Mouse (Mus musculus) macrophage (primary cell): ENCODE measurements around the gene Zfp207. TPM values are rescaled to one million over a fixed set of nuclear protein-coding genes. Genes with fewer than 3 reads are reported as not detected.
"Not testable (repeated sequence)": the region's sequence is repeated elsewhere in the genome, so short reads cannot be mapped to it uniquely, and the experiment has no call there.

Source experiments
- H3K27ac ChIP-seq: fragments of 350-480 bp; formaldehyde crosslinking; 2 replicates; pipeline ENCODE4 v1.9.0; 2021
- H3K36me3 ChIP-seq: fragments of 350-480 bp; formaldehyde crosslinking; 2 replicates; pipeline ENCODE4 v1.9.0; 2021; ENCODE audit errors: inconsistent target
- H3K4me3 ChIP-seq: fragments of 350-480 bp; formaldehyde crosslinking; 2 replicates; pipeline ENCODE4 v1.9.0; 2021; ENCODE audit errors: inconsistent target
- H3K79me2 ChIP-seq: fragments of 350-480 bp; formaldehyde crosslinking; 2 replicates; pipeline ENCODE4 v1.9.0; 2021; ENCODE audit errors: inconsistent target
- WGBS: methylation state at CpG from one replicate; pipeline ENCODE4 v1.1.7; 2026; ENCODE audit warnings: inconsistent platforms; ENCODE audit not compliant: missing documents; 5-methylcytosine and 5-hydroxymethylcytosine counted together
- polyA plus RNA-seq: library from polyadenylated mRNA; stranded (reverse); fragments of 250-400 nt; gene quantifications from 3 replicates; pipeline ENCODE4 v1.2.4, GENCODE M21; 2018; ENCODE audit warnings: inconsistent platforms
- total RNA-seq, 78 experiments: library from RNA; depleted of rRNA; stranded (reverse); fragments of 250-400 nt; gene quantifications; 1 replicate in 9 of 78; 2 replicates in 24 of 78; 3 replicates in 43 of 78; 4 replicates in 2 of 78; pipeline ENCODE4 v1.2.4; 2018; ENCODE audit warnings: inconsistent platforms in 56 of 78

Zfp207 gene
- total RNA-seq (2018; cell fraction: chromatin; rRNA removed): 100 to 1,000 TPM; 199 to 545 (median 352) TPM
- total RNA-seq (2018; cell fraction: cytosol; rRNA removed): 10 to 100 TPM; 48.1 to 89.1 (median 66.4) TPM
- 100 to 1,000 TPM; 150 to 533 (median 249) TPM for total RNA-seq (2018; cell fraction: nucleus; rRNA removed)
- polyA plus RNA-seq: 96.5 to 123 TPM (median 112 TPM) in 3 replicates

- peak within 1 kb of the TSS; percentile 100 for H3K4me3 ChIP-seq
- under 1% methylated on average over 31 of the region's 33 CpGs for WGBS
- H3K27ac ChIP-seq: peak within 1 kb of the TSS; percentile 99
- peaks cover 51% of the 10 kb centered on the region for H3K79me2 ChIP-seq
- 0 out of 2 replicates have a peak, but pooled peaks cover 9% of the 10 kb centered on the region for H3K36me3 ChIP-seq
Measured at GRCm38 (mm10) chr11:80383019-80383625, at the start of gene Zfp207. TSS of gene Zfp207 (plus strand) at chr11:80383279.

DNA sequence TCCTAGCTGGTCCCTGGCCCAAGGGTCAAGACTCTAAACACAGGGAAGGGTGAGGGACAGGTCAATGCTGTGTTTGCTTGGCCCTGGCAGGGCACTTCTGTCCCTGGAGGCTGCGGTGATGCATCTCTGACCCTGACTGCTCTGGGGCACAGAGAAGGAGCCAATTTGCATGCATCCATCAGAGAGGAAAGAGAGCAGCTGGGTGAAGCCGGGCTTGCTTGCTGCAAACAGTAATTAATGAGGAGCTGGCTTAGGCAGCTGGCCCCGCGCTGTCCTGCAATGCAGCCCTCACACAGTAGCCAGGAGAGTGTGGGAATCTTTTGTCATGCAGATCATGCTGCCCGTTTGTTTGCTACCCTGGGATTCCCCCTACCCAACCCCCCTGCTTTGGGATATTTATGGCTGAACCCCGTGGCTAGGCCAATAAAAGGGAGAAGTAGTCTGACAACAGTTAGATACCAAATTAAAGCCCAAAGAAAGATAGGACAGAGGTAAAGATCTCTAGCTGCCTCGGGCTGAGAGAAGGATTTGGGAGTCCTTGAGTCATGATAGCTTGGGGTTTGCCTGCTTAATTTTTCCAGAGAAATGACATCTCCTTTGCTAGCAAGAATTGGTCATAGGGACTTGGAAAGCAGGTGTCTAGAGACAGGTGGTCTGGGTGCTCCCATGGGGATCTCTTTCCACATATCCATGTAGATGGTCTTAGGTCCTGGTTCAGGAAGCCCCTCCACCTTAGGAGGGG is 47.3 kb upstream of the Zfp207 start:
- WGBS: 43% methylated on average over 7 of the region's 7 CpGs
- Histone ChIP-seq H3K36me3 (no peaks in the 10 kb centered on the region), H3K79me2 (no peaks in the 10 kb centered on the region), H3K27ac (no peak overlapping the region), H3K4me3 (no peak overlapping the region)

DNA sequence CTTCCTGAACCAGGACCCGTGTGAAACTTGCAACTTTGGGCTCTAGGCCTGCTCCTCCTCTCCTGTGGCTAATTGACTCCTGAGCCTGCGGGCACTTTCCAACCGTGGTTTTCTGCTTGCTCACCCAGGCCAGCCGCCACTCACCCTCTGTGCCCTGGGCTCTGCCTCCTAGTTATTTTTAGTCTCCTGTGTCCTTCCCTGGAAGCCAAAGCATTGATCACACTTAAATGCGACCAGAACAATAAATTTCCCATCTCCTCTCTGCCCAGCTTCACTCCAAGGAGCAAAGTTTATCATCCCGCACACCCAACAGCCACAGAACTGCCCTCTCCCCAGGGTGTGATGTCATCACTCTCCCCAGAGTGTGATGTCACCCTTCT is 46.7 kb upstream of the Zfp207 start:
- no peak overlapping the region for H3K27ac ChIP-seq
- no peaks in the 10 kb centered on the region for H3K36me3 ChIP-seq
- 36% methylated on average over 6 of the region's 6 CpGs for WGBS
- H3K79me2 ChIP-seq: no peaks in the 10 kb centered on the region
- no peak overlapping the region for H3K4me3 ChIP-seq

GRCm38 (mm10) chr11:80342482-80342881 is 40.6 kb upstream of the Zfp207 start:
- H3K4me3 ChIP-seq: no peak overlapping the region
- WGBS: 83% methylated on average over 2 of the region's 2 CpGs
- no peak overlapping the region for H3K27ac ChIP-seq
- H3K36me3 ChIP-seq: no peaks in the 10 kb centered on the region
- no peaks in the 10 kb centered on the region for H3K79me2 ChIP-seq

DNA sequence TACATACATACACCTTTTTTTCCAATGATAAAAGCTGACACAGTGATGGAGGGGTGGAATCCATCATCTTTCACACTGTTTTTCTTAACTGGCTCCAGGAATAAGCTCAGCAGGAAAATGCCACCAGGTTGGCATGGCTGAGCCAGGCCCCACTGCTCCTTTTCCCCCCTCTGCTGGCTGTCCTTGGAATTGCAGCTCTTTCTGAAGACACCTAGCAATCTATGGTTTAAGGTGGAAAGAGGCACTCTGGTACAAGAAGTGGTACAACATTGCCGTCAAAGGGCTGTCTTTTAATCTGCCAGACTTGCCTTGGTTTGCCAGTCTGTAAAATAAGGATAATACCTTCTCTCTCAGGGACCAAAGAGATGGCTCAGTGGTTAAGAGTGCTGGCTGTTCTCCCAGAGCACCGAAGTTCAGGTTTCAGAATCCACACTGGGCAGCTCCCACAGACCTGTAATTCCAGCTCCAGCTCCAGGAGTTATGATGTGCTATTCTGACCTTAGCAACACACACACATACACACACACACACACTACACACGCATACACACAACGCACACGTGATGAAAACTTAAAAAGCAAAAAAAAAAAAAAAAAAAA is 31.1 kb upstream of the Zfp207 start:
- WGBS: 60% methylated on average over 5 of the region's 5 CpGs
- Histone ChIP-seq H3K79me2 (no peaks in the 10 kb centered on the region), H3K36me3 (no peaks in the 10 kb centered on the region), H3K27ac (no peak overlapping the region), H3K4me3 (no peak overlapping the region)

DNA sequence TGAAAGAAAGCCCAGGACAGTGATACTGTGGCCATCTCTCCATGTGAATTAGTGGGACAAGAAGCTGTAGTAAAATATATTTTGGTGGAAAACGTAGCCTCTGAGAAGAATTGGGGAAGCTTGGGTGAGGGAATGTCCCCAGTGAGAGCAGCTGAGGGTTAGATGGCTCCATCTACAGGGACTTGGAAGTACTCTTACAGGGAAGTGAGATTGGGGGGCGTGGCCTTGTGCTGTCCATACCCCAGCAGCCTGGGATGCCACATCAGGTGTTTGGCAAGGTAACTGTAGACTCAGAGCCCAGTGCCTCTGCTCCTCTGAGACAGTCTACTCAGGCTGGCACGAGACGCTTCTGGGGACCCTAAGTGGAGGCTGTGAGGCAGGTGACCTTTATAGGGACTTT is 28.2 kb upstream of the Zfp207 start:
- no peaks in the 10 kb centered on the region for H3K36me3 ChIP-seq
- H3K79me2 ChIP-seq: no peaks in the 10 kb centered on the region
- H3K27ac ChIP-seq: no peak overlapping the region
- no peak overlapping the region for H3K4me3 ChIP-seq
- WGBS: 38% methylated on average over 4 of the region's 4 CpGs

- WGBS: 94% methylated on average over 1 of the region's 1 CpGs
- Histone ChIP-seq H3K27ac (no peak overlapping the region), H3K36me3 (peaks cover 47% of the 10 kb centered on the region), H3K4me3 (no peak overlapping the region), H3K79me2 (no peaks in the 10 kb centered on the region)
Measured at GRCm38 (mm10) chr11:80368949-80369348, 14.1 kb upstream of the Zfp207 start.

GRCm38 (mm10) chr11:80376651-80377050 is 6.4 kb upstream of the Zfp207 start:
- Histone ChIP-seq H3K27ac (no peak overlapping the region), H3K4me3 (no peak overlapping the region), H3K79me2 (no peaks in the 10 kb centered on the region), H3K36me3 (peaks cover 28% of the 10 kb centered on the region; the same call in 1 of the 2 replicates)
- 81% methylated on average over 4 of the region's 4 CpGs for WGBS

- H3K79me2 ChIP-seq: no peaks in the 10 kb centered on the region
- H3K36me3 ChIP-seq: peaks cover 25% of the 10 kb centered on the region; the same call in 1 of the 2 replicates
- H3K27ac ChIP-seq: no peak within 1 kb of the TSS
- under 1% methylated on average over 39 of the region's 43 CpGs for WGBS
- H3K4me3 ChIP-seq: peak within 1 kb of the TSS; percentile 70
Measured at GRCm38 (mm10) chr11:80377712-80378451, 5.2 kb upstream of the Zfp207 start, which contains the start of gene 5730455P16Rik. TSS of gene 5730455P16Rik (minus strand) at chr11:80378034.

DNA sequence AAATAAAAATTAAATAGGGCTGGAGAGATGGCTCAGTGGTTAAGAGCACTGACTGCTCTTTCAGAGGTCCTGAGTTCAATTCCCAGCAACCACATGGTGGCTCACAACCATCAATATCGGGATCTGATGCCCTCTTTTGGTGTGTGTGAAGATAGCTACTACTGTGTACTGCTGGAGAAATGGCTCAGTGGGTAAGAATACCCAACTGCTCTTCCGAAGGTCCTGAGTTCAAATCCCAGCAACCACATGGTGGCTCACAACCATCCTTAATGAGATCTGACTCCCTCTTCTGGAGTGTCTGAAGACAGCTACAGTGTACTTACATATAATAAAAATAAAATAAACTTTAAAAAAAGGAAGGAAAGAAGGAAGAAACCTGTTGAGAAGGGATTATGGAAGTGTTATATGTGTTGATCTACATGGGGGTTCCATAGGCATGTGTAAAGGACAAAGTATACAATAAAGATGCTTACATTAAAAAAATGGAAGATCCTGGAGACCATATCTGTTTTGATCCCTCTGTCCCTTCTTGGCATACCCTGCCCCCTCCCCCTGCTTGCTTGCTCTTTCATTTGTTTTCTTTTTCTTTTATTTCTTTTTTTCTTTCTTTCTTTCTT is 4.5 kb upstream of the Zfp207 start:
- not testable (repeated sequence) for H3K79me2 ChIP-seq, H3K27ac ChIP-seq
- peaks cover 19% of the 10 kb centered on the region; the same call in 1 of the 2 replicates for H3K36me3 ChIP-seq
- 33% methylated on average over 1 of the region's 2 CpGs for WGBS
- peak overlapping the region; percentile 70 for H3K4me3 ChIP-seq

DNA sequence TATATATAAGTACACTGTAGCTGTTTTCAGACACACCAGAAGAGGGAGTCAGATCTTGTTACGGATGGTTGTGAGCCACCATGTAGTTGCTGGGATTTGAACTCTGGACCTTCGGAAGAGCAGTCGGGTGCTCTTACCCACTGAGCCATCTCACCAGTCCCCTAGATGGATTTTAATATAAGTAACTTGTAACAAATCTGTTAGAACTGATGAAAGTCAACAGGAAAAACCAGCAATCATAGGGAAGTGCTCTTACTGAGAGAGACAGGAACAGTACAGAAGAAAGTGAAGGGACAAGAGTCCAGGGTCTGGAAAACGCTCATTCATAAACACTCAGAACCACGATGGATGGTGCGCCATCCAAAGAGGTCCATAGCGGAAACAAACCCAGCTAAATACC is 3.9 kb upstream of the Zfp207 start:
- Histone ChIP-seq H3K36me3 (peaks cover 12% of the 10 kb centered on the region; the same call in 1 of the 2 replicates), H3K79me2 (peaks cover 12% of the 10 kb centered on the region)
- not testable (repeated sequence) for H3K4me3 ChIP-seq, H3K27ac ChIP-seq
- 95% methylated on average over 4 of the region's 7 CpGs for WGBS

DNA sequence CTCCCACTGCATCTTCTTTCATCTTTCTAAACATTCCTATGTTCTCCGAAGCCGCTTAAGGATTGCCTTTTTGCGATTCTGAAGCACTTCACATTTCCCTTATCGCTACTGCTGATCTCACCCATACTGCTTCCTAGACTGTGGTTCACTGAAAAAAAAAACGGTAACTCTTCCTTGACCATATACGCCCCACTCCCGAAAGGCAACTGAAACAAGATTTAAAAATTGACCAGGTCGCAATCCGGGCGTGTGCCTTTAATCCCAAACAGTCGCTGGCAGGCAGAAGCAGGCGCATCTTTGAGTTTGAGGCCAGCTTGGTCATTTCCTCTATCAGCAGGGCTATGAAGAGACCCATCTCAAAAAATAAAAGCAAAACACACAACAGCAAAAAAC is 457 bp upstream of the Zfp207 start:
- WGBS: 1% methylated on average over 12 of the region's 12 CpGs

GRCm38 (mm10) chr11:80383626-80384046 is 557 bp downstream of the Zfp207 start:
- under 1% methylated on average over 19 of the region's 20 CpGs for WGBS
- Histone ChIP-seq H3K27ac (peak overlapping the region; percentile 99), H3K36me3 (peaks cover 11% of the 10 kb centered on the region; the same call in 1 of the 2 replicates), H3K79me2 (peaks cover 56% of the 10 kb centered on the region), H3K4me3 (peak overlapping the region; percentile 100)

More for the DNA sequence above, 457 bp upstream of the Zfp207 start:
- Histone ChIP-seq H3K79me2 (peaks cover 46% of the 10 kb centered on the region), H3K27ac (peak overlapping the region; percentile 99), H3K36me3 (0 out of 2 replicates have a peak, but pooled peaks cover 6% of the 10 kb centered on the region), H3K4me3 (peak overlapping the region; percentile 100)

GRCm38 (mm10) chr11:80384461-80384860 is 1.4 kb downstream of the Zfp207 start:
- peaks cover 18% of the 10 kb centered on the region; the same call in 1 of the 2 replicates for H3K36me3 ChIP-seq
- peak overlapping the region; percentile 99 for H3K27ac ChIP-seq
- peaks cover 64% of the 10 kb centered on the region for H3K79me2 ChIP-seq
- H3K4me3 ChIP-seq: peak overlapping the region; percentile 100
